Mouse (Mus musculus): ENCODE results near the gene Myh2. TPM values are rescaled to one million over a fixed set of nuclear protein-coding genes. Genes with fewer than 3 reads are reported as not detected.

Myh2 gene
- polyA plus RNA-seq, 1 experiment from 2014 or later, result not detected

DNA sequence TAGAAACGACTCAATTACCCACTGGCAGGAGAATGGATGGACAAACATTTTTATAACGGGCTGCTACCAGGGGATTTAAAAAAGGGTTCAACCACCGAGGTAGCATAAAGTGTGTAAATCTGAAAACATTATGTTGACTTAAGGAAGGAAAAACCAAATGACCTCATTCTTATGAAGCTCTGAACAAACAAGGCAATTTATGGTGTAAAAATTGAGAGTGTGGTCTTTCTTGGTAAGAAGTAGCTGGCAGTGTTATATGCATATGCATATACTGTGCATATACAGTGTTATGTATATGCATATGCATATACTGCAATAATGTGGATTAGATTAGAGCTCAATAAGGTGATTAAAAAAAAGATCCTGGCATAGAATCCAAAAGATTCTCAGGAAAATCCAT is 19.7 kb upstream of the Myh2 start:
- H3K4me1 ChIP-seq (replicated peaks; ENCODE audit: insufficient read depth, low read length), result no peaks in the 10 kb centered on the region
- no peak overlapping the region for H3K4me2 ChIP-seq (ENCODE audit: low read length)
- H3K27me3 ChIP-seq (ENCODE audit: insufficient read depth, low read length), result no peaks in the 10 kb centered on the region
- ATAC-seq (replicated peaks; ENCODE audit: low FRiP score, low read depth), result no peak
- H3K4me3 ChIP-seq (replicated peaks; ENCODE audit: low read depth, low read length), result no peak overlapping the region
- no peaks in the 10 kb centered on the region for H3K9me3 ChIP-seq (replicated peaks; ENCODE audit: low read length)
- 66% methylated on average over 3 of the region's 3 CpGs for WGBS
- H3K36me3 ChIP-seq (ENCODE audit: insufficient read depth, low read length), result no peaks in the 10 kb centered on the region
- no peak overlapping the region for H3K9ac ChIP-seq (ENCODE audit: low read depth, low read length)
- DNase-seq (ENCODE audit: low spot score), result no peak
- no peak for TF ChIP-seq CTCF (IDR thresholded peaks at IDR 0.05; ENCODE audit: low read depth)
- no peak overlapping the region for H3K27ac ChIP-seq

- Histone ChIP-seq H3K27me3 (ENCODE audit: insufficient read depth, low read length) (no peaks in the 10 kb centered on the region), H3K4me2 (ENCODE audit: low read length) (no peak overlapping the region), H3K4me1 (replicated peaks; ENCODE audit: insufficient read depth, low read length) (no peaks in the 10 kb centered on the region), H3K9me3 (replicated peaks; ENCODE audit: low read length) (no peaks in the 10 kb centered on the region), H3K27ac (no peak overlapping the region), H3K36me3 (ENCODE audit: insufficient read depth, low read length) (no peaks in the 10 kb centered on the region), H3K9ac (ENCODE audit: low read depth, low read length) (no peak overlapping the region), H3K4me3 (replicated peaks; ENCODE audit: low read depth, low read length) (no peak overlapping the region)
- DNase-seq (ENCODE audit: low spot score) (no peak), ATAC-seq (replicated peaks; ENCODE audit: low FRiP score, low read depth) (no peak)
- 87% methylated on average over 16 of the region's 16 CpGs for WGBS
- TF ChIP-seq CTCF (IDR thresholded peaks at IDR 0.05; ENCODE audit: low read depth), result no peak
Observed at GRCm38 (mm10) chr11:67151651-67152630, 18.9 kb upstream of the Myh2 start.

GRCm38 (mm10) chr11:67153123-67153522 is 17.7 kb upstream of the Myh2 start:
- no peaks in the 10 kb centered on the region for H3K9me3 ChIP-seq (replicated peaks; ENCODE audit: low read length)
- no peak for DNase-seq (ENCODE audit: low spot score)
- 29% methylated on average over 1 of the region's 1 CpGs for WGBS
- H3K27me3 ChIP-seq (ENCODE audit: insufficient read depth, low read length), result no peaks in the 10 kb centered on the region
- no peak overlapping the region for H3K9ac ChIP-seq (ENCODE audit: low read depth, low read length)
- H3K36me3 ChIP-seq (ENCODE audit: insufficient read depth, low read length), result no peaks in the 10 kb centered on the region
- no peak for TF ChIP-seq CTCF (IDR thresholded peaks at IDR 0.05; ENCODE audit: low read depth)
- no peak overlapping the region for H3K27ac ChIP-seq
- H3K4me3 ChIP-seq (replicated peaks; ENCODE audit: low read depth, low read length), result no peak overlapping the region
- H3K4me2 ChIP-seq (ENCODE audit: low read length), result no peak overlapping the region
- no peaks in the 10 kb centered on the region for H3K4me1 ChIP-seq (replicated peaks; ENCODE audit: insufficient read depth, low read length)
- ATAC-seq (replicated peaks; ENCODE audit: low FRiP score, low read depth), result no peak

- H3K9me3 ChIP-seq (replicated peaks; ENCODE audit: low read length), result no peaks in the 10 kb centered on the region
- no peak overlapping the region for H3K27ac ChIP-seq
- ATAC-seq (replicated peaks; ENCODE audit: low FRiP score, low read depth) (no peak), DNase-seq (ENCODE audit: low spot score) (no peak)
- no peaks in the 10 kb centered on the region for H3K36me3 ChIP-seq (ENCODE audit: insufficient read depth, low read length)
- no peak overlapping the region for H3K4me3 ChIP-seq (replicated peaks; ENCODE audit: low read depth, low read length)
- no peak overlapping the region for H3K4me2 ChIP-seq (ENCODE audit: low read length)
- no peaks in the 10 kb centered on the region for H3K4me1 ChIP-seq (replicated peaks; ENCODE audit: insufficient read depth, low read length)
- no peak overlapping the region for H3K9ac ChIP-seq (ENCODE audit: low read depth, low read length)
- WGBS, result 77% methylated on average over 1 of the region's 1 CpGs
- TF ChIP-seq CTCF (IDR thresholded peaks at IDR 0.05; ENCODE audit: low read depth), result no peak
- H3K27me3 ChIP-seq (ENCODE audit: insufficient read depth, low read length), result no peaks in the 10 kb centered on the region
Observed at GRCm38 (mm10) chr11:67153843-67154242, 17.0 kb upstream of the Myh2 start.

- no peak for ATAC-seq (replicated peaks; ENCODE audit: low FRiP score, low read depth)
- H3K9ac ChIP-seq (ENCODE audit: low read depth, low read length), result no peak overlapping the region
- no peaks in the 10 kb centered on the region for H3K36me3 ChIP-seq (ENCODE audit: insufficient read depth, low read length)
- 92% methylated on average over 2 of the region's 2 CpGs for WGBS
- H3K27me3 ChIP-seq (ENCODE audit: insufficient read depth, low read length), result no peaks in the 10 kb centered on the region
- no peak overlapping the region for H3K4me3 ChIP-seq (replicated peaks; ENCODE audit: low read depth, low read length)
- H3K4me2 ChIP-seq (ENCODE audit: low read length), result no peak overlapping the region
- TF ChIP-seq CTCF (IDR thresholded peaks at IDR 0.05; ENCODE audit: low read depth), result no peak
- no peak for DNase-seq (ENCODE audit: low spot score)
- H3K27ac ChIP-seq, result no peak overlapping the region
- no peaks in the 10 kb centered on the region for H3K9me3 ChIP-seq (replicated peaks; ENCODE audit: low read length)
- no peaks in the 10 kb centered on the region for H3K4me1 ChIP-seq (replicated peaks; ENCODE audit: insufficient read depth, low read length)
Observed at GRCm38 (mm10) chr11:67155650-67156049, 15.2 kb upstream of the Myh2 start.

GRCm38 (mm10) chr11:67160131-67160530 is 10.7 kb upstream of the Myh2 start:
- Histone ChIP-seq H3K36me3 (ENCODE audit: insufficient read depth, low read length) (no peaks in the 10 kb centered on the region), H3K9me3 (replicated peaks; ENCODE audit: low read length) (no peaks in the 10 kb centered on the region), H3K4me3 (replicated peaks; ENCODE audit: low read depth, low read length) (no peak overlapping the region), H3K27ac (no peak overlapping the region), H3K27me3 (ENCODE audit: insufficient read depth, low read length) (no peaks in the 10 kb centered on the region), H3K4me2 (ENCODE audit: low read length) (no peak overlapping the region), H3K9ac (ENCODE audit: low read depth, low read length) (no peak overlapping the region), H3K4me1 (replicated peaks; ENCODE audit: insufficient read depth, low read length) (no peaks in the 10 kb centered on the region)
- DNase-seq (ENCODE audit: low spot score) (no peak), ATAC-seq (replicated peaks; ENCODE audit: low FRiP score, low read depth) (no peak)
- no peak for TF ChIP-seq CTCF (IDR thresholded peaks at IDR 0.05; ENCODE audit: low read depth)
- 92% methylated on average over 3 of the region's 3 CpGs for WGBS

All from kidney, postnatal 0 days (tissue).